In genomic region chr2:136139159-136140069, GRCm38 (mm10) we compare ENCODE assay signal across 9 mouse cellular contexts.
DNase-seq lines count a peak whose midpoint lies in the region; ATAC-seq lines count a peak whose summit lies in the region.
"Had no signal": no experiment of that assay in that cellular context is flagged by ENCODE, and none has a peak within 500 bp of the region (broad histone marks: within the 10 kb centered on the region; RNA-seq: fewer than 3 reads in every experiment).

No protein-coding gene starts in this region.

- no peak overlapping the region for H3K4me2 ChIP-seq in midbrain, embryonic 14.5 days (ENCODE audit: low read length)
- H3K4me2 ChIP-seq in intestine, embryonic 16.5 days (ENCODE audit: low read depth, low read length): no peak overlapping the region

- ATAC-seq in midbrain, embryonic 14.5 days (ENCODE audit: low FRiP score, low TSS enrichment): peak; percentile 37; the same call in 1 of the 2 replicates
- no peak for ATAC-seq in intestine, embryonic 16.5 days
- ATAC-seq in monocyte, adult 5-6 weeks (replicated peaks; ENCODE audit: insufficient number of reproducible peaks, low FRiP score, low TSS enrichment, poor library complexity, severe bottlenecking): no peak

- 58% methylated on average over 4 of the region's 4 CpGs for WGBS in midbrain, embryonic 14.5 days
- 55% methylated on average over 4 of the region's 4 CpGs for WGBS in intestine, embryonic 16.5 days

- no peak overlapping the region for H3K27ac ChIP-seq in midbrain, embryonic 14.5 days (replicated peaks; ENCODE audit: low read depth, low read length)
- no peak overlapping the region for H3K27ac ChIP-seq in intestine, embryonic 16.5 days (ENCODE audit: low read length)

- no peak overlapping the region for H3K4me3 ChIP-seq in midbrain, embryonic 14.5 days (replicated peaks; ENCODE audit: low read depth, low read length)
- no peak overlapping the region for H3K4me3 ChIP-seq in intestine, embryonic 16.5 days (ENCODE audit: low read length)
- H3K4me3 ChIP-seq: myocyte had no signal

- peak; percentile 26 to 38 for DNase-seq in left cerebral cortex, postnatal 10 days (ENCODE audit: extremely low spot score in 1 of 2, low spot score in 2 of 2)
- DNase-seq in left cerebral cortex, adult 9 months (ENCODE audit: low spot score in 2 of 2): no peak
- DNase-seq in R1 (ENCODE audit: low read depth, low spot score): peak; percentile 13
- peak; percentile 45 for DNase-seq in cerebellum, adult 8-10 months
- peak; percentile 44 for DNase-seq in forelimb bud, embryonic 11.5 days (ENCODE audit: low read depth, low spot score)
- DNase-seq in midbrain, embryonic 14.5 days: peak; percentile 83

- H3K4me1 ChIP-seq in midbrain, embryonic 14.5 days (ENCODE audit: control insufficient read depth, insufficient read depth, low read length): no peaks in the 10 kb centered on the region
- H3K4me1 ChIP-seq in intestine, embryonic 16.5 days (ENCODE audit: control insufficient read depth, insufficient read depth, low read length): no peaks in the 10 kb centered on the region

- H3K36me3 ChIP-seq in midbrain, embryonic 14.5 days (ENCODE audit: control insufficient read depth, insufficient read depth, low read length): no peaks in the 10 kb centered on the region
- H3K36me3 ChIP-seq in intestine, embryonic 16.5 days (ENCODE audit: control insufficient read depth, insufficient read depth, low read length): no peaks in the 10 kb centered on the region

- intact Hi-C loops in left cerebral cortex, postnatal 10 days (cut with DNase I): loop anchor here (2.0 to 5.0 kb wide), 3 partner anchors 132 to 458 kb away; no protein-coding TSS in a partner anchor

- H3K9me3 ChIP-seq in midbrain, embryonic 14.5 days (ENCODE audit: control insufficient read depth, low read length): no peaks in the 10 kb centered on the region
- no peaks in the 10 kb centered on the region for H3K9me3 ChIP-seq in intestine, embryonic 16.5 days (ENCODE audit: control insufficient read depth, low read length)

- no peak overlapping the region for H3K9ac ChIP-seq in midbrain, embryonic 14.5 days (replicated peaks; ENCODE audit: low read length)
- H3K9ac ChIP-seq in intestine, embryonic 16.5 days (ENCODE audit: low read depth, low read length): no peak overlapping the region

- H3K27me3 ChIP-seq in midbrain, embryonic 14.5 days (ENCODE audit: control insufficient read depth, insufficient read depth, low read length): no peaks in the 10 kb centered on the region
- no peaks in the 10 kb centered on the region for H3K27me3 ChIP-seq in intestine, embryonic 16.5 days (replicated peaks; ENCODE audit: control insufficient read depth, insufficient read depth, low read length)

Comparison
In these comparisons a context has a peak if more than half of its experiments do, and no peak if none do; other contexts are left out.
1. DNase-seq: peak in left cerebral cortex, postnatal 10 days (2 of 2), R1 (single experiment), cerebellum, adult 8-10 months (single experiment), forelimb bud, embryonic 11.5 days (single experiment) and midbrain, embryonic 14.5 days (single experiment); none in left cerebral cortex, adult 9 months (0 of 2).